Mouse (Mus musculus): ENCODE results near the gene Cdc37l1.

DNA sequence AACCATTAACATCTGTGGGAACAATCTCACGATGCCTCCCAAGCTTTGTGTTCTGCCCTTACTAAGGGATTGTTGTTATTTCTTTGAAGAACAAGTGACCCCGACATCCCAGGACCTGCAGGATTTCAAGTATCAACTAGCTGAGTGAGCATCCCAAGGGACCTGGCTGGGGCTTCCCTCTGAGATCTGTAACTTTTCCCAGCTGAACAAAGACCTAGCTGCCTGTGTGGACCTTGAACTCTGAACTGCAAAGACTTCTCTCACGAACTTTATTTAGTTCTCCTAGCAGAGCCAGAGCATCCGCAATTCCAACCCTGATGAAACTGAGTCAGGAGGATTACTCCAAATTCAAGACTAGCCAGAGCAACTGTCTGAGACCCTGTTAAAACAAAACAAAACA lies 55.2 kb downstream of the Cdc37l1 start:
- no peak for TF ChIP-seq CTCF (IDR thresholded peaks at IDR 0.05; ENCODE audit: low read depth)
- TF ChIP-seq EP300 (IDR thresholded peaks at IDR 0.05; ENCODE audit: low read depth) = no peak

Measured in heart, postnatal 0 days (tissue).